In genomic region chr11:60930724-60931281, GRCm38 (mm10) we compare ENCODE assay signal across 8 mouse cellular contexts. TPM values are rescaled to one million over a fixed set of nuclear protein-coding genes. Genes with fewer than 3 reads are reported as not detected.
DNase-seq lines count a peak whose midpoint lies in the region; ATAC-seq and TF ChIP-seq lines count a peak whose summit lies in the region.

No protein-coding gene starts in this region.

- WGBS in spleen, adult 2 months = 31% methylated on average over 7 of the region's 7 CpGs
- 22% methylated on average over 7 of the region's 7 CpGs for WGBS in embryonic facial prominence, embryonic 15.5 days
- WGBS in intestine, embryonic 14.5 days = 19% methylated on average over 7 of the region's 7 CpGs

- H3ac ChIP-seq in myocyte (ENCODE audit: control insufficient read depth, insufficient read length) = peak overlapping the region; percentile 39

- H3K27me3 ChIP-seq in spleen, adult 2 months (ENCODE audit: control insufficient read depth, insufficient read depth, low read length) = no peaks in the 10 kb centered on the region
- no peaks in the 10 kb centered on the region for H3K27me3 ChIP-seq in embryonic facial prominence, embryonic 15.5 days
- no peaks in the 10 kb centered on the region for H3K27me3 ChIP-seq in intestine, embryonic 14.5 days (replicated peaks; ENCODE audit: control insufficient read depth, insufficient read depth, low read length)
- H3K27me3 ChIP-seq in myocyte (ENCODE audit: control insufficient read depth, insufficient read depth, insufficient read length) = no peaks in the 10 kb centered on the region

- H3K9ac ChIP-seq in embryonic facial prominence, embryonic 15.5 days = 0 out of 2 replicates have a peak overlapping the region, but pooled peaks have one; percentile 1
- H3K9ac ChIP-seq in intestine, embryonic 14.5 days (ENCODE audit: low read length) = peak overlapping the region; percentile 29; the same call in 1 of the 2 replicates

- no peaks in the 10 kb centered on the region for H3K9me3 ChIP-seq in embryonic facial prominence, embryonic 15.5 days (replicated peaks)
- no peaks in the 10 kb centered on the region for H3K9me3 ChIP-seq in intestine, embryonic 14.5 days (ENCODE audit: control insufficient read depth, low read length)

- ATAC-seq in embryonic facial prominence, embryonic 15.5 days (ENCODE audit: insufficient number of reproducible peaks, low FRiP score, low TSS enrichment, low read depth) = no peak
- ATAC-seq in intestine, embryonic 14.5 days (replicated peaks; ENCODE audit: low FRiP score, low TSS enrichment, low read depth) = no peak

- no peak for TF ChIP-seq POLR2A in spleen, adult 2 months (IDR thresholded peaks at IDR 0.05; ENCODE audit: low read depth, low read length)
- TF ChIP-seq POLR2A in myocyte (IDR thresholded peaks at IDR 0.05; ENCODE audit: insufficient read length, low read depth) = no peak

- H3K4me2 ChIP-seq in embryonic facial prominence, embryonic 15.5 days (replicated peaks) = peak overlapping the region; percentile 79
- peak overlapping the region; percentile 89 for H3K4me2 ChIP-seq in intestine, embryonic 14.5 days (ENCODE audit: low read length)
- H3K4me2 ChIP-seq in myocyte (ENCODE audit: low read depth) = peak overlapping the region; percentile 83

- H3K27ac ChIP-seq in spleen, adult 2 months (ENCODE audit: insufficient read depth, low read length) = no peak overlapping the region
- H3K27ac ChIP-seq in embryonic facial prominence, embryonic 15.5 days (replicated peaks) = no peak overlapping the region
- H3K27ac ChIP-seq in intestine, embryonic 14.5 days (ENCODE audit: low read depth) = no peak overlapping the region

- no peak for TF ChIP-seq CTCF in spleen, adult 2 months (IDR thresholded peaks at IDR 0.05; ENCODE audit: extremely low read depth, insufficient read depth, insufficient read length, insufficient replicate concordance)

- no peak for DNase-seq in spleen, adult 2 months (ENCODE audit: low read depth in 1 of 2, low spot score in 2 of 2)
- DNase-seq in spleen, adult 12 weeks (ENCODE audit: low spot score) = no peak
- DNase-seq in intestine, embryonic 14.5 days (ENCODE audit: low spot score) = no peak
- no peak for DNase-seq in thymus, postnatal 4 days
- DNase-seq in cerebellum, postnatal 10 days = no peak
- no peak for DNase-seq in spleen, postnatal 14 days (ENCODE audit: low spot score in 2 of 2)

- peak overlapping the region; percentile 74; the same call in 1 of the 2 replicates for H3K4me3 ChIP-seq in spleen, adult 2 months (ENCODE audit: extremely low read depth, insufficient read depth, insufficient read length)
- peak overlapping the region; percentile 81 for H3K4me3 ChIP-seq in embryonic facial prominence, embryonic 15.5 days (replicated peaks)
- H3K4me3 ChIP-seq in intestine, embryonic 14.5 days (ENCODE audit: low read depth, low read length) = peak overlapping the region; percentile 95; the same call in 1 of the 2 replicates
- H3K4me3 ChIP-seq in myocyte = peak overlapping the region; percentile 57

- no peaks in the 10 kb centered on the region for H3K36me3 ChIP-seq in spleen, adult 2 months (ENCODE audit: control insufficient read depth, insufficient read depth, low read length)
- H3K36me3 ChIP-seq in embryonic facial prominence, embryonic 15.5 days = no peaks in the 10 kb centered on the region
- H3K36me3 ChIP-seq in intestine, embryonic 14.5 days (ENCODE audit: control insufficient read depth, insufficient read depth, low read length) = no peaks in the 10 kb centered on the region; the same call in 1 of the 2 replicates
- H3K36me3 ChIP-seq in myocyte (ENCODE audit: control insufficient read depth, insufficient read depth) = no peaks in the 10 kb centered on the region

- H3K4me1 ChIP-seq in spleen, adult 2 months (ENCODE audit: control insufficient read depth, insufficient read depth, insufficient read length) = peaks cover 25% of the 10 kb centered on the region; the same call in 1 of the 2 replicates
- peaks cover 45% of the 10 kb centered on the region for H3K4me1 ChIP-seq in embryonic facial prominence, embryonic 15.5 days
- H3K4me1 ChIP-seq in intestine, embryonic 14.5 days (replicated peaks; ENCODE audit: control insufficient read depth, insufficient read depth, low read length) = peaks cover 19% of the 10 kb centered on the region

- peaks cover 38% of the 10 kb centered on the region for H3K79me2 ChIP-seq in myocyte (ENCODE audit: control insufficient read depth, insufficient read depth)

TF ChIP-seq in myocyte, 11 proteins besides CTCF, POLR2A, EP300 and RAD21:
- TF ChIP-seq MYOD1 (IDR thresholded peaks at IDR 0.05; ENCODE audit: control insufficient read depth in 1 of 3, insufficient read length in 2 of 3, low read depth in 2 of 3) = no peak
- peak; percentile 66 for TF ChIP-seq USF1 (IDR thresholded peaks at IDR 0.05; ENCODE audit: low read depth)

RNA-seq across cellular contexts. Expression of gene Map2k3, which starts 1.0 kb away (rescaled TPM):
- 22.0 and 23.2 TPM in 2 replicates for polyA plus RNA-seq in spleen, adult 2 months (2012; rRNA removed)
- 102 and 113 TPM in 2 replicates for polyA plus RNA-seq in embryonic facial prominence, embryonic 15.5 days (2015; fragmentation: Nextera tagmentation; extraction: Ambion mirVana)
- 91.7 and 94.5 TPM in 2 replicates for polyA plus RNA-seq in intestine, embryonic 14.5 days (2014; fragmentation: Nextera tagmentation; extraction: Ambion mirVana)
- polyA plus RNA-seq in myocyte (2012; fragmentation: generic; extraction: Trizol) = 68.5 TPM

RNA-seq across cellular contexts. Expression of gene Natd1, which starts 16.3 kb away (rescaled TPM):
- 23.2 and 27.1 TPM in 2 replicates for polyA plus RNA-seq in spleen, adult 2 months (2012; rRNA removed)
- 19.9 and 23.0 TPM in 2 replicates for polyA plus RNA-seq in embryonic facial prominence, embryonic 15.5 days (2015; fragmentation: Nextera tagmentation; extraction: Ambion mirVana)
- polyA plus RNA-seq in intestine, embryonic 14.5 days (2014; fragmentation: Nextera tagmentation; extraction: Ambion mirVana) = 15.4 and 16.8 TPM in 2 replicates
- polyA plus RNA-seq in myocyte (2012; fragmentation: generic; extraction: Trizol) = 20.0 TPM

RNA-seq across cellular contexts. Expression of gene Tmem11, which starts 51.7 kb away (rescaled TPM):
- 32.5 and 37.8 TPM in 2 replicates for polyA plus RNA-seq in spleen, adult 2 months (2012; rRNA removed)
- polyA plus RNA-seq in embryonic facial prominence, embryonic 15.5 days (2015; fragmentation: Nextera tagmentation; extraction: Ambion mirVana) = 61.7 and 65.5 TPM in 2 replicates
- polyA plus RNA-seq in intestine, embryonic 14.5 days (2014; fragmentation: Nextera tagmentation; extraction: Ambion mirVana) = 73.9 and 81.6 TPM in 2 replicates
- 68.7 TPM for polyA plus RNA-seq in myocyte (2012; fragmentation: generic; extraction: Trizol)
